Mouse (Mus musculus) liver, embryonic 14.5 days (tissue): ENCODE measurements around the gene Exosc3.

Experiments
- CTCF ChIP-seq: IDR thresholded peaks from 2 replicates; pipeline ENCODE4 v1.5.1; 2016; ENCODE audit warnings: antibody characterized with exemption, low read depth, control low read depth
- EP300 ChIP-seq: IDR thresholded peaks from 2 replicates; pipeline ENCODE4 v1.6.1; 2016; ENCODE audit warnings: antibody characterized with exemption, low read depth

DNA sequence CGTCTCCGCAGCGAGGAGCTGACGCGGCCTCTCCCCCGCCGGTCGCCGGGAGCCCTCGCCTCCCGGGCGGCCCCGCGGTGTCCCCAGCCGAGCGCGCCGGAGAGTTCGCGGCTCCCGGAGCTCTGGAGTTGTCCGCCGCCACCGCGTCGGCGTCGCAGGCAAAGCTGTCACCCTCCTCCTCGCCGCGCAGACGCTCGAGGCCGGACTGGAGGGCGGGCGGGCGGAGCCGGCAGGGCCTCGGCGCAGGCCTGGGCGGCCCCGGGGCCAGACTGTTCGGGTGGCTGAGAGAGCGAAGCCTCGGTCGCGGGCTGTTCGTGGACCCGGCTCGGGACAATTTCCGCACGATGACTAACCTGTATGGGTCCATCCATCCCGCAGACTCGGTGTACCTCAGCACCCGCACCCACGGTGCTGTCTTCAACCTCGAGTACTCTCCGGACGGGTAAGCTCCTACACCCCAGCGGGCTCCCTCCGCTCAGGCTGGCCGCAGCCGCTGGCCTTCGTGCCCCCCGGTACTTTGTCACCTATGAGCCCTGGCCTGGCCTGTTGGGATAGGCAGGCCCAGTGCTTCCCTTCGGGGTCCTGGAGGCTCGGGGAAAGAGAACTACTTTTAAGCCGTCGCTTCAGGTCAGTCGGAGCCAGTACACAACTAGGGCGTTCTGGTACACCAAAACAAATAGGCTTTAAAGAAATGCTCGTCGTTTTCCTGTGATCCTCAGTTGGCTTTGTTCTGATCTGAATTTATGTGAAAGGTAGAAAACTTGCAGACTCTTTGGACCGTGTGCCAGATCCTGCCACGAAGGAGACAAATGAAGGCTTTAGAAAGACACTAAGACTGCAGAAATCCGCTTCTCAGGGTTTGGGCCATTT is at the start of gene Exosc3:
- TF ChIP-seq CTCF (no peak), EP300 (no peak)
